Mouse (Mus musculus) megakaryocyte progenitor cell, adult 5-6 weeks (primary cell): ENCODE results near the gene Ntn1. TPM values are rescaled to one million over a fixed set of nuclear protein-coding genes. Genes with fewer than 3 reads are reported as not detected.

Source experiments
- ATAC-seq: replicated peaks from 2 replicates; pipeline ENCODE4 v1.8.0; 2016; ENCODE audit warnings: mild to moderate bottlenecking, moderate TSS enrichment, inconsistent platforms; ENCODE audit not compliant: poor library complexity
- total RNA-seq, 2 experiments: library from RNA; stranded (forward) in 1 of 2; stranded (reverse) in 1 of 2; fragments of 157-497, 149-512 nt in 1 of 2; fragments of 200-1000 nt in 1 of 2; gene quantifications; 2 replicates each; pipeline versions ENCODE4 v1.2.3 to v1.2.4; 2015 to 2017

Gene Ntn1
- total RNA-seq, 2 experiments from 2014 or later = not detected

GRCm38 (mm10) chr11:68274331-68274811 lies 126.3 kb downstream of the Ntn1 start:
- no peak for ATAC-seq

GRCm38 (mm10) chr11:68273855-68274254 lies 126.8 kb downstream of the Ntn1 start:
- ATAC-seq = no peak

GRCm38 (mm10) chr11:68270730-68271467 lies 129.7 kb downstream of the Ntn1 start:
- ATAC-seq = no peak

- ATAC-seq = no peak
Measured at GRCm38 (mm10) chr11:68264276-68264675, 136.3 kb downstream of the Ntn1 start.

- ATAC-seq = no peak
Measured at GRCm38 (mm10) chr11:68263100-68263499, 137.5 kb downstream of the Ntn1 start.

- ATAC-seq = no peak
Measured at GRCm38 (mm10) chr11:68261162-68261892, 139.3 kb downstream of the Ntn1 start.

- ATAC-seq = no peak
Measured at GRCm38 (mm10) chr11:68260399-68260798, 140.2 kb downstream of the Ntn1 start.

- no peak for ATAC-seq
Measured at GRCm38 (mm10) chr11:68258498-68258897, 142.1 kb downstream of the Ntn1 start.

- ATAC-seq = peak; percentile 37; the same call in 1 of the 2 replicates
Measured at GRCm38 (mm10) chr11:68253531-68253930, 147.1 kb downstream of the Ntn1 start.

GRCm38 (mm10) chr11:68250106-68250505 lies 150.5 kb downstream of the Ntn1 start:
- ATAC-seq = no peak

- ATAC-seq = no peak
Measured at GRCm38 (mm10) chr11:68247897-68248296, 152.7 kb downstream of the Ntn1 start.

- no peak for ATAC-seq
Measured at GRCm38 (mm10) chr11:68244992-68245261, 155.7 kb downstream of the Ntn1 start.

GRCm38 (mm10) chr11:68244254-68244991 lies 156.2 kb downstream of the Ntn1 start:
- ATAC-seq = no peak

GRCm38 (mm10) chr11:68239756-68240155 lies 160.9 kb downstream of the Ntn1 start:
- no peak for ATAC-seq

GRCm38 (mm10) chr11:68233469-68233965 lies 167.1 kb downstream of the Ntn1 start:
- no peak for ATAC-seq

GRCm38 (mm10) chr11:68231558-68231957 lies 169.1 kb downstream of the Ntn1 start:
- no peak for ATAC-seq

GRCm38 (mm10) chr11:68228941-68229665 lies 171.5 kb downstream of the Ntn1 start:
- ATAC-seq = no peak

- ATAC-seq = no peak
Measured at GRCm38 (mm10) chr11:68227837-68228236, 172.8 kb downstream of the Ntn1 start.

GRCm38 (mm10) chr11:68226654-68227057 lies 174.0 kb downstream of the Ntn1 start:
- ATAC-seq = no peak

GRCm38 (mm10) chr11:68223143-68223542 lies 177.5 kb downstream of the Ntn1 start:
- no peak for ATAC-seq

GRCm38 (mm10) chr11:68222209-68222608 lies 178.4 kb downstream of the Ntn1 start:
- ATAC-seq = no peak
